Mouse (Mus musculus): ENCODE data around the gene Hemk1. TPM values are rescaled to one million over a fixed set of nuclear protein-coding genes. Genes with fewer than 3 reads are reported as not detected.

The Hemk1 gene
- total RNA-seq, 2 experiments from 2014 or later: 15.9 to 18.1 TPM

DNA sequence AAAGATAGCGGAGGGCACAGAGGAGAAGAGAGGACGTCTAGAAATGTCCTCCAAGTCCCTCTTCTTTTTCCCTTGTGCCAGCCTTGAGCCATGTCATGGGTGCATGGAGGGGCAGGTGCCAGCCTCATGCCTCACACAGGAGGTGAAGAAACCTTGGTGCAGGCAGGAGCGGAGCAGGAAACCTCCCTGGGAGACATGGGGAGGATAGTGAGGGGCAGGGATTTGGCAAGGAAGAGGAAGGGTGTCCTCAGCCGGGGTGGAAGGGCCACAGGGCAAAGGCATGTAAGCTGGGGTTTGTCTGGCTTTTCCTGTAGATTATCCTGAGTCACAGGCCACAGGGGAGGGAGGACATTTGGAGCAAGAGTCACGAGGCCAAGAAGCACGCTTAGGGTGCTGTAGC is 5.9 kb upstream of the Hemk1 start:
- intact Hi-C loops (cut with DNase I): no loop called here
- DNase-seq: no peak

DNA sequence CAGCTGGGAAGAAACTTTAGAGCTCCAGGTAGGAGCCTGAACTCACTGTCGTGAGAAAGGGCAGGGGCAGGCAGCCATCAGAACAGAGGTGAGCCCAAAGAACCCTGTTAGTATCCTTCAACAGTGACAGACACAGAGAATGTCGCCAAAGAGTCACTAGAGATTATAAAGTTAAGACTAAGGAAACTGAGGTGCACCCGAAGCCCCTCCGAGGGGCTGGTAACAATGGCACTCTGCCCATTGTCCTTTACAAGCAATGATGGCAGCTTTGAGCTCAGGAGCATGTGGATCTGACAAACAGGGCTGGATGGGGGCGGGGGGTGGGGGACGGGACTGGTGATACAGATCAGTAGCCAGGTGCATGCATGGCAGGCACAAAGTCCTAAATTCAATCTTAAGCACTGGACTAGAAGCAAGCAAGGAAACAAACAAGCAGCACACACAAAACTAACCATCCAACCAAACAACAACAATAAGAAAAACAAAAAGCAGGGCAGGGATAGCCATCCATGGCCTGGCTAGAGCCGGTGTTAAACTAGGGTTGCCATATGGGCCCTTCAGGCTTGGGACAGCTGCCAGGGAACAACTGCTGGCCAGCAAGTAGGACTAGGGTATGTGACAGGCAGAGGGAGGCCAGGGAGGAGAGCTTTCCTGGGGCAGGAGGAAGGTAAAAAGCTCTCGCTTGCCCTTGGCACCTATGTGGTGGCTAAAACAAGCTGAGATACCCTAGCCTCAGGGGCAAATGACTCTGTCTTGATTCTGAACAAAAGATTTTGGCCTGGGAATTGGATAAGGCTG is 5.2 kb upstream of the Hemk1 start:
- intact Hi-C loops (cut with DNase I): no loop called here

GRCm38 (mm10) chr9:107342201-107342709 is 4.1 kb upstream of the Hemk1 start:
- intact Hi-C loops (cut with DNase I): no loop called here
- DNase-seq: peak; percentile 55

More for the DNA sequence above, 5.2 kb upstream of the Hemk1 start:
- DNase-seq: peak; percentile 94

GRCm38 (mm10) chr9:107340911-107341645 is 2.9 kb upstream of the Hemk1 start:
- no peak for DNase-seq
- intact Hi-C loops (cut with DNase I): no loop called here

GRCm38 (mm10) chr9:107340267-107340859 is 2.2 kb upstream of the Hemk1 start, which contains the start of gene 6430571L13Rik:
6430571L13Rik (plus strand) TSS chr9:107340602.
- DNase-seq: peak; percentile 95
- intact Hi-C loops (cut with DNase I): no loop called here

DNA sequence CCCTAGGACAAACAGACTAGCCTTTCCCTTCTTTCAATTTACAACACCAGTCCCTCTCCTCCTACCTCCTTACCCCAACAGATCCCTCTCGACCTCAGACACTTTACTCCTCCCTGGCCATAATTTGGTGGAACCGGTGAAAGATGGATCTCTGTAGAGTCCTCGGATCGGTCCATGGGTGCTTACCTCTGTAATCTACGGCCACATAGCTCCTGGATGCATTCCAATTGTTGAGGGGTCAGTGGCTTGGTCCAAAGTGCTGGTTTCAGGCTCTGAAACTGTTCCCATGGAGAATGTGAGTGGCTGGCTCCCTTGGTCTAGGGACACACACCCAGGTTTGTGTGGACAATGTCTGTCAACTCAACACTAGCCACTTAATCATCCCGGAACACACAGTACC is 1.8 kb downstream of the Hemk1 start:
- DNase-seq: no peak
- intact Hi-C loops (cut with DNase I): loop anchor here (5.0 kb wide), 1 partner anchor 44 kb away; no protein-coding TSS in a partner anchor

DNA sequence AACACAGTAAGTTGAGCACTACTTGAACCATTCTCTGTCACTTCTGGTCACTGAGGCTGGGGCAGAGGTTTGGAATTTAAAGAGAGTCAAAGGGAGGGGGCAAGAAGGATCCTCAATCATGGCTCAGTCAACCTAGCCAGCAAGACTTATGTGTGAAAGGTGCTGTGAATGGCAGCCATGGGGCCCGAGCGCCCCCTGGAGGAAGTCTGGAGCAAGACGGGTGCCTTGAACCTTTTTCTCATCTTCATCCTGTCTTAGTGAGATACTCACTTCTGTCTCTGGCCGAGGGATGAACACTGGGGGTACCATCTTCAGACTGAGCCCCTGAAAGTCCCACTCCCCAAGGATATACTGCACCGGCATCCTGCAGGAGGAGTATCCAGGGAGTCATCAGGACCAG is 2.2 kb downstream of the Hemk1 start:
- DNase-seq: peak; percentile 69
- intact Hi-C loops (cut with DNase I): loop anchor here (5.0 kb wide), 1 partner anchor 44 kb away; no protein-coding TSS in a partner anchor

- intact Hi-C loops (cut with DNase I): loop anchor here (5.0 kb wide), 1 partner anchor 43 kb away; no protein-coding TSS in a partner anchor
Measured at GRCm38 (mm10) chr9:107335046-107335445, 3.1 kb downstream of the Hemk1 start.

GRCm38 (mm10) chr9:107334356-107334755 is 3.8 kb downstream of the Hemk1 start:
- intact Hi-C loops (cut with DNase I): no loop called here

More at GRCm38 (mm10) chr9:107335046-107335445, 3.1 kb downstream of the Hemk1 start:
- no peak for DNase-seq

GRCm38 (mm10) chr9:107333686-107334085 is 4.5 kb downstream of the Hemk1 start:
- DNase-seq: no peak
- intact Hi-C loops (cut with DNase I): no loop called here

More at GRCm38 (mm10) chr9:107334356-107334755, 3.8 kb downstream of the Hemk1 start:
- DNase-seq: no peak

DNA sequence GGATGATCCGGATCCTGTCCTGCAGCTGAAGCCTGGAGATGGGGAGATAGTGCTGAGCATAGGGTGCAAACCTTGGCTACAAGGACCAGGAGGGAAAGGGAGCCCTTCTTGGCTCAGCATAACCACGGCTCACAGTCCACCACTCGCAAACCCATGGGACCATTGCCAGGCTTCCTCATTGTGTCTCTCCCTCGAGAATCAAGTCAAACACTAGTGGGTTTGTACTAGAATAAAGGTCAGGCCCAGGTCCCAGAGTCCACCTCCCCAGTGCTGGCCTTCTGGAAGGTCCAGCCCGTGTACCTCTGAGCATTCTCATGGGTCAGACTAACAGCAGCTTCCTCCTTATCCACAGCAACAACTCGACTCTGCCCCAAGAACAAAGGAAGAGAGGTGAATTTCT is 7.4 kb downstream of the Hemk1 start:
- DNase-seq: no peak
- intact Hi-C loops (cut with DNase I): no loop called here

- intact Hi-C loops (cut with DNase I): no loop called here
- DNase-seq: no peak
Measured at GRCm38 (mm10) chr9:107327879-107328620, 10.1 kb downstream of the Hemk1 start.

DNA sequence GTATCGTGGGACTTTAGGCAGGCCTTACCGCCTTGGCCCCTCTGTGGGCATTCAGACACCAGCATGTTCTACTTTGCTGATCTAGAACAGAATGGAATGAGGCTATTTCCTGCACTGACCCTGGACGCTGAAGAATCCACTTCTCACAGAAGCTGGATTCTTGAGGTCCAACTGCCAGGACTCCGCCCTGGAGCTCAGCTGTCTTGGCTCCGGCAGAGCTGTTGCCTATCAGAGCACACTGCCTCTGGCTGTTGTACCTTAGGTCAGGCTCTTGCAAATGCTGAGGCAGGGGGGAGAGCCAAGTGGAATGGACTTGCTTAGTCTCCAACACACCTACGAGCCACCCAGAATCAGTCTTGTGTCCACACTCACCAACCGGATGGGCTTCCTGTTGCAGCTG is 12.2 kb downstream of the Hemk1 start:
- DNase-seq: no peak
- intact Hi-C loops (cut with DNase I): no loop called here

DNA sequence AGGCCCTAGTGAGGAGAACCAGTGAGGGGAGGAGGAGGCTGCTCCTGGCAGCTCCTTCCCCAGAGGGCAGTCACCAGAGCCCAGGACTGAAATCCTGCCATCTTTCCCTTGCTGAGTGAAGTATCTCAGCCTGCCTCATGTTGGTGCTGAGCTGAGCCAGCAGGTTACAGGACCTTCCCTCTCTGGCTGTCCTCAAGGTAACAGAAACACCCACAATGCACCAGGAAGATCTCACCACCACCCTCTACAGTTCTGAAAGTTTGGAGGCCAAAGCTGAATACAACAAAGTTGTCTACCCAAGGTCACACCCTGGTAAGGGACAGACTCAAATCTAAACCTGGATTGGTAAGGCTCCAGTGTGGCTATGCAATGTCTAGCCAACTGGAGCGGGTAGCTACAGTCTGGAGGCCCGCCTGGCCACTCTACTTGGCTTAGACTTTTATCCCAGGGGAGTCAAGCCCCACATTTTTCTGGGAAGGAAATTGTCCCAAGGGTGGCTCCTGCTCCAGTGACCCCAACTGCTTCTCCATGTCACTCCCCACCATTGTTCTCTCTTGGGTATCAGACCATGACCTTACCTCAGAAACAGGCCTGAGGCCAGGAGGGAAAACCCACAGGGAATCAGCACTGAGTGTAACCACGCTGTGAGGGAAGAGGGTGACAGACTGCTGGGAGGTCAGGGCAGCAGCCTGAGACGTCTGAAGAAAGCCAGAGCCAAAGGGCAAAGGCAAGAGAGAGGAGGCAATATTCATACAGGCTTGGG is 13.2 kb downstream of the Hemk1 start:
- intact Hi-C loops (cut with DNase I): no loop called here
- no peak for DNase-seq

DNA sequence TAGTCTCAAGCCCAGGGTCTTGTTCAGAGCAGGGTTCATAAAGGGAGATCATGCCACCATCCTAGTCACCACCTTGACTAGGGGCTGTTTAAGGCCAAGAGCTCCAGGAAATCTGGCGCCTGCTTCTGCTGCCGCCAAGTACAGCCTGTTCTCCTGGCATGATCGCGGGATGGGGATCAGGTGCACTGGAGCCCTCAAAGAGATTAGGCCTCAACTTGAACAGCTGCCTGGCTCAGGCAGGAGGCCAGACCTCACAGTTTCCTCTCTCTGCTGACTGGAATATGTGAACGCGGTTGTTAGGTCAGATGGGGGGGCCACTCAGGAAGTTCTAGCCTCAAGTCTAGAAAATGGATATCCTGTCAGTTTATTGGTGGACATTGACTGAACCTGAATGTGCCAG is 14.6 kb downstream of the Hemk1 start:
- peak; percentile 97 for DNase-seq
- intact Hi-C loops (cut with DNase I): no loop called here

DNA sequence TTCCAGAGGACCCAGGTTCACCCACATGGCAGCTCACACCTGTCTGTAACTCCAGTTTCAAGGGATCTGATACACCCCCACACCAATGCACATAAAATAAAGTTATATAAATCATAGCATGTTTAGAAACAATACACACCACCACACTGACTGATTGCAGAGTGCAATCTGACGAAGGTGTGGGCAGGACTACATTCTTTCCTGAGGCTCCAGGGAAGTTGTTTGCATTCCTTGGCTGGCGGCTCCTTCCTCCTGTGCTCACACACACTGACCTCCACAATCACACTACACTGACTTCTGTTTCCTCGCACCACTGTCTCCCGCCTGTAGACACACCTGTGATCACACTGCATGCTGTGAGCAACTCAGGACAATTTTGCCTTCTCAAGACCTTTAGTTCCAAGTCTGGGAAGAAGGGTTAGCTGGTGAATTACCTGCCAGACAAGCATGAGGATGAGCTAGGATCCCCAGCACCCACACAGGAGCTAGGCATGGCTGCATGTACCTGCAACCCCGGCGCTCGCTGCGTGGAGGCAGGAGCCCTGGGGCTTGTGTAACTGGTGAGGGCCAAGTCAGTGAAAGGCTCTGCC is 15.6 kb downstream of the Hemk1 start:
- intact Hi-C loops (cut with DNase I): no loop called here
- no peak for DNase-seq

- DNase-seq: no peak
- intact Hi-C loops (cut with DNase I): no loop called here
Measured at GRCm38 (mm10) chr9:107315791-107316190, 22.4 kb downstream of the Hemk1 start.

DNA sequence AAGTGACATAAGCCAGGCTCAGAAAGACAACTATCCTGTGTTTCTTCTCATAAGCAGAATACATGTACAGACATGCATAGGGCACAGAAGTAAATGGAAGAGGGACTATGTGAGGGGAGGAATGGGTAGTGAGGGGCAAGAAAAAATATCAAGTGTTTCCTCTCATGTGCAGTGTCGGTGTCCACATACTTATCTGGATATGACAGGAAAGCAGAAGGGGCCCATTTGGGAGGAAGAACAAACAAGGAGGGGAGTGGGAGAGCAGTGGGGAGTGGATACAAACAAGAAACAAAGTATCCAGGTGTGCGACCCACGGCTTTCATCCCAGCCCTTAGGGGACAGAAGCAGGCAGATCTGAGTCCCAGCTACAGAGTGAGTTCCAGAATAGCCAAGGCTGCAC is 24.2 kb downstream of the Hemk1 start:
- intact Hi-C loops (cut with DNase I): no loop called here
- DNase-seq: no peak

Data from left cerebral cortex, postnatal 4 days (tissue).